Mouse (Mus musculus): ENCODE measurements around the gene Fgfr2. TPM values are rescaled to one million over a fixed set of nuclear protein-coding genes. Genes with fewer than 3 reads are reported as not detected.

Gene Fgfr2
- total RNA-seq, 1 experiment: 37.5 TPM

GRCm38 (mm10) chr7:132105326-132105725 is 1017.8 kb downstream of the Fgfr2 start:
- Histone ChIP-seq H3K36me3 (ENCODE audit: control insufficient read depth, insufficient read depth, low read length, poor library complexity, severe bottlenecking) (no peaks in the 10 kb centered on the region), H3K4me3 (ENCODE audit: insufficient read depth in 1 of 2, low read depth in 1 of 2, low read length in 2 of 2, poor library complexity in 1 of 2, severe bottlenecking in 1 of 2) (no peak overlapping the region), H3K9me3 (ENCODE audit: control insufficient read depth, insufficient read depth, low read depth, low read length) (no peaks in the 10 kb centered on the region), H3K9ac (ENCODE audit: insufficient read depth, low read depth, low read length, poor library complexity, severe bottlenecking) (no peak overlapping the region), H3K27ac (ENCODE audit: insufficient read depth, low read depth, low read length, poor library complexity, severe bottlenecking) (no peak overlapping the region), H3K4me1 (ENCODE audit: control insufficient read depth in 2 of 2, insufficient read depth in 2 of 2, low read length in 2 of 2, poor library complexity in 1 of 2) (no peaks in the 10 kb centered on the region; a peak in 1 of 4 replicates)
- TF ChIP-seq MAFK (IDR thresholded peaks at IDR 0.05; ENCODE audit: insufficient read depth, low read depth, low read length) (no peak), ZNF384 (IDR thresholded peaks at IDR 0.05; ENCODE audit: low read depth, low read length) (no peak), CHD2 (IDR thresholded peaks at IDR 0.05; ENCODE audit: low read depth, low read length) (no peak), HCFC1 (IDR thresholded peaks at IDR 0.05; ENCODE audit: borderline replicate concordance, insufficient read depth, low read length) (no peak)
- in situ Hi-C loops (cut with MboI; ENCODE audit: low sequenced_read_pairs in 2 of 2, unreplicated experiment in 2 of 2): no loop called here
- DNase-seq (ENCODE audit: low read depth, low spot score): no peak

- no peaks in the 10 kb centered on the region for H3K9me3 ChIP-seq (ENCODE audit: control insufficient read depth, insufficient read depth, low read depth, low read length)
- no peaks in the 10 kb centered on the region for H3K4me1 ChIP-seq (ENCODE audit: control insufficient read depth in 2 of 2, insufficient read depth in 2 of 2, low read length in 2 of 2, poor library complexity in 1 of 2)
- in situ Hi-C loops (cut with MboI; ENCODE audit: low sequenced_read_pairs in 2 of 2, unreplicated experiment in 2 of 2): no loop called here
- TF ChIP-seq ZNF384 (IDR thresholded peaks at IDR 0.05; ENCODE audit: low read depth, low read length): no peak
- TF ChIP-seq HCFC1 (IDR thresholded peaks at IDR 0.05; ENCODE audit: borderline replicate concordance, insufficient read depth, low read length): no peak
- no peak for TF ChIP-seq MAFK (IDR thresholded peaks at IDR 0.05; ENCODE audit: insufficient read depth, low read depth, low read length)
- no peak for TF ChIP-seq ZC3H11A (IDR thresholded peaks at IDR 0.05; ENCODE audit: borderline replicate concordance, low read depth, low read length)
- TF ChIP-seq CHD2 (IDR thresholded peaks at IDR 0.05; ENCODE audit: low read depth, low read length): no peak
- DNase-seq (ENCODE audit: low read depth, low spot score): no peak
- H3K4me3 ChIP-seq (ENCODE audit: insufficient read depth in 1 of 2, low read depth in 1 of 2, low read length in 2 of 2, poor library complexity in 1 of 2, severe bottlenecking in 1 of 2): no peak overlapping the region
- H3K9ac ChIP-seq (ENCODE audit: insufficient read depth, low read depth, low read length, poor library complexity, severe bottlenecking): no peak overlapping the region
- no peaks in the 10 kb centered on the region for H3K36me3 ChIP-seq (ENCODE audit: control insufficient read depth, insufficient read depth, low read length, poor library complexity, severe bottlenecking)
- H3K27ac ChIP-seq (ENCODE audit: insufficient read depth, low read depth, low read length, poor library complexity, severe bottlenecking): no peak overlapping the region
Observed at GRCm38 (mm10) chr7:132098441-132098840, 1024.7 kb downstream of the Fgfr2 start.

GRCm38 (mm10) chr7:132094666-132095065 is 1028.5 kb downstream of the Fgfr2 start:
- Histone ChIP-seq H3K9me3 (ENCODE audit: control insufficient read depth, insufficient read depth, low read depth, low read length) (no peaks in the 10 kb centered on the region), H3K9ac (ENCODE audit: insufficient read depth, low read depth, low read length, poor library complexity, severe bottlenecking) (no peak overlapping the region), H3K27ac (ENCODE audit: insufficient read depth, low read depth, low read length, poor library complexity, severe bottlenecking) (no peak overlapping the region), H3K4me1 (ENCODE audit: control insufficient read depth in 2 of 2, insufficient read depth in 2 of 2, low read length in 2 of 2, poor library complexity in 1 of 2) (no peaks in the 10 kb centered on the region), H3K36me3 (ENCODE audit: control insufficient read depth, insufficient read depth, low read length, poor library complexity, severe bottlenecking) (no peaks in the 10 kb centered on the region), H3K4me3 (ENCODE audit: insufficient read depth in 1 of 2, low read depth in 1 of 2, low read length in 2 of 2, poor library complexity in 1 of 2, severe bottlenecking in 1 of 2) (no peak overlapping the region)
- in situ Hi-C loops (cut with MboI; ENCODE audit: low sequenced_read_pairs in 2 of 2, unreplicated experiment in 2 of 2): no loop called here
- DNase-seq (ENCODE audit: low read depth, low spot score): no peak
- TF ChIP-seq CHD2 (IDR thresholded peaks at IDR 0.05; ENCODE audit: low read depth, low read length): no peak

GRCm38 (mm10) chr7:132091551-132091950 is 1031.6 kb downstream of the Fgfr2 start:
- TF ChIP-seq ZNF384 (IDR thresholded peaks at IDR 0.05; ENCODE audit: low read depth, low read length) (no peak), ZC3H11A (IDR thresholded peaks at IDR 0.05; ENCODE audit: borderline replicate concordance, low read depth, low read length) (no peak), CHD2 (IDR thresholded peaks at IDR 0.05; ENCODE audit: low read depth, low read length) (no peak), HCFC1 (IDR thresholded peaks at IDR 0.05; ENCODE audit: borderline replicate concordance, insufficient read depth, low read length) (no peak), MAFK (IDR thresholded peaks at IDR 0.05; ENCODE audit: insufficient read depth, low read depth, low read length) (no peak)
- H3K9me3 ChIP-seq (ENCODE audit: control insufficient read depth, insufficient read depth, low read depth, low read length): no peaks in the 10 kb centered on the region
- no peak for DNase-seq (ENCODE audit: low read depth, low spot score)
- H3K9ac ChIP-seq (ENCODE audit: insufficient read depth, low read depth, low read length, poor library complexity, severe bottlenecking): no peak overlapping the region
- no peak overlapping the region for H3K4me3 ChIP-seq (ENCODE audit: insufficient read depth in 1 of 2, low read depth in 1 of 2, low read length in 2 of 2, poor library complexity in 1 of 2, severe bottlenecking in 1 of 2)
- in situ Hi-C loops (cut with MboI; ENCODE audit: low sequenced_read_pairs in 2 of 2, unreplicated experiment in 2 of 2): no loop called here
- H3K36me3 ChIP-seq (ENCODE audit: control insufficient read depth, insufficient read depth, low read length, poor library complexity, severe bottlenecking): no peaks in the 10 kb centered on the region
- no peak overlapping the region for H3K27ac ChIP-seq (ENCODE audit: insufficient read depth, low read depth, low read length, poor library complexity, severe bottlenecking)
- no peaks in the 10 kb centered on the region for H3K4me1 ChIP-seq (ENCODE audit: control insufficient read depth in 2 of 2, insufficient read depth in 2 of 2, low read length in 2 of 2, poor library complexity in 1 of 2)

- in situ Hi-C loops (cut with MboI; ENCODE audit: low sequenced_read_pairs in 2 of 2, unreplicated experiment in 2 of 2): no loop called here
- H3K9ac ChIP-seq (ENCODE audit: insufficient read depth, low read depth, low read length, poor library complexity, severe bottlenecking): no peak overlapping the region
- no peaks in the 10 kb centered on the region for H3K4me1 ChIP-seq (ENCODE audit: control insufficient read depth in 2 of 2, insufficient read depth in 2 of 2, low read length in 2 of 2, poor library complexity in 1 of 2)
- no peak for DNase-seq (ENCODE audit: low read depth, low spot score)
- no peaks in the 10 kb centered on the region for H3K9me3 ChIP-seq (ENCODE audit: control insufficient read depth, insufficient read depth, low read depth, low read length)
- TF ChIP-seq CHD2 (IDR thresholded peaks at IDR 0.05; ENCODE audit: low read depth, low read length) (no peak), ZC3H11A (IDR thresholded peaks at IDR 0.05; ENCODE audit: borderline replicate concordance, low read depth, low read length) (no peak), MAFK (IDR thresholded peaks at IDR 0.05; ENCODE audit: insufficient read depth, low read depth, low read length) (no peak), ZNF384 (IDR thresholded peaks at IDR 0.05; ENCODE audit: low read depth, low read length) (no peak), HCFC1 (IDR thresholded peaks at IDR 0.05; ENCODE audit: borderline replicate concordance, insufficient read depth, low read length) (no peak)
- H3K27ac ChIP-seq (ENCODE audit: insufficient read depth, low read depth, low read length, poor library complexity, severe bottlenecking): no peak overlapping the region
- no peak overlapping the region for H3K4me3 ChIP-seq (ENCODE audit: insufficient read depth in 1 of 2, low read depth in 1 of 2, low read length in 2 of 2, poor library complexity in 1 of 2, severe bottlenecking in 1 of 2)
- H3K36me3 ChIP-seq (ENCODE audit: control insufficient read depth, insufficient read depth, low read length, poor library complexity, severe bottlenecking): no peaks in the 10 kb centered on the region
Observed at GRCm38 (mm10) chr7:132088606-132089005, 1034.5 kb downstream of the Fgfr2 start.
